Mouse (Mus musculus): ENCODE results near the gene Catip. TPM values are rescaled to one million over a fixed set of nuclear protein-coding genes. Genes with fewer than 3 reads are reported as not detected.
A peak's percentile ranks its signal among the peaks of the same experiment; 100 is the strongest.
"Not testable (repeated sequence)": the region's sequence is repeated elsewhere in the genome, so short reads cannot be mapped to it uniquely, and the experiment has no call there.

The Catip gene
- total RNA-seq (2021) = under 1 TPM; 0.18 to 0.28 TPM

GRCm38 (mm10) chr1:74361812-74362211, at the start of gene Catip:
TSS of gene Catip (plus strand) at chr1:74362108.
- intact Hi-C loops (cut with DNase I) = loop anchor here (1.0 to 2.0 kb wide), 3 partner anchors 23 to 157 kb away; no protein-coding TSS in a partner anchor
- peak; percentile 58 for DNase-seq (ENCODE audit: low spot score)

- intact Hi-C loops (cut with DNase I) = loop anchor here (1.0 to 2.0 kb wide), 3 partner anchors 50 to 140 kb away; partner anchors contain the start of gene Ctdsp1
- DNase-seq (ENCODE audit: low spot score) = no peak
Observed at GRCm38 (mm10) chr1:74313049-74313692, 48.7 kb upstream of the Catip start.

GRCm38 (mm10) chr1:74314796-74315195, 47.1 kb upstream of the Catip start:
- intact Hi-C loops (cut with DNase I) = no loop called here
- DNase-seq (ENCODE audit: low spot score) = no peak

- no peak for DNase-seq (ENCODE audit: low spot score)
- intact Hi-C loops (cut with DNase I) = loop anchor here (2.0 kb wide), 1 partner anchor 15 kb away; no protein-coding TSS in a partner anchor
Observed at GRCm38 (mm10) chr1:74316114-74316827, 45.6 kb upstream of the Catip start.

GRCm38 (mm10) chr1:74318711-74319110, 43.2 kb upstream of the Catip start:
- no peak for DNase-seq (ENCODE audit: low spot score)
- intact Hi-C loops (cut with DNase I) = no loop called here

GRCm38 (mm10) chr1:74321396-74321795, 40.5 kb upstream of the Catip start:
- intact Hi-C loops (cut with DNase I) = no loop called here
- no peak for DNase-seq (ENCODE audit: low spot score)

GRCm38 (mm10) chr1:74326916-74327315, 35.0 kb upstream of the Catip start:
- DNase-seq (ENCODE audit: low spot score); intact Hi-C loops (cut with DNase I): not testable (repeated sequence)

GRCm38 (mm10) chr1:74329899-74330431, 31.9 kb upstream of the Catip start:
- intact Hi-C loops (cut with DNase I) = loop anchor here (2.0 kb wide), 1 partner anchor 13 kb away; no protein-coding TSS in a partner anchor
- DNase-seq (ENCODE audit: low spot score) = no peak

GRCm38 (mm10) chr1:74331046-74331681, 30.7 kb upstream of the Catip start:
- intact Hi-C loops (cut with DNase I) = loop anchor here (2.0 kb wide), 1 partner anchor 14 kb away; no protein-coding TSS in a partner anchor

GRCm38 (mm10) chr1:74332241-74332763, 29.6 kb upstream of the Catip start:
- intact Hi-C loops (cut with DNase I) = loop anchor here (2.0 kb wide), 1 partner anchor 58 kb away; the partner anchor contains the start of gene Ctdsp1
- DNase-seq (ENCODE audit: low spot score) = peak; percentile 91

More at GRCm38 (mm10) chr1:74331046-74331681, 30.7 kb upstream of the Catip start:
- peak; percentile 42 for DNase-seq (ENCODE audit: low spot score)

GRCm38 (mm10) chr1:74332930-74333329, 29.0 kb upstream of the Catip start:
- intact Hi-C loops (cut with DNase I) = loop anchor here (2.0 kb wide), 1 partner anchor 58 kb away; the partner anchor contains the start of gene Ctdsp1

GRCm38 (mm10) chr1:74334607-74335006, 27.3 kb upstream of the Catip start:
- intact Hi-C loops (cut with DNase I) = no loop called here
- DNase-seq (ENCODE audit: low spot score) = no peak

More at GRCm38 (mm10) chr1:74332930-74333329, 29.0 kb upstream of the Catip start:
- DNase-seq (ENCODE audit: low spot score) = no peak

- DNase-seq (ENCODE audit: low spot score) = peak; percentile 42
- intact Hi-C loops (cut with DNase I) = no loop called here
Observed at GRCm38 (mm10) chr1:74335033-74335432, 26.9 kb upstream of the Catip start.

GRCm38 (mm10) chr1:74335436-74336170, 26.3 kb upstream of the Catip start:
- DNase-seq (ENCODE audit: low spot score) = no peak
- intact Hi-C loops (cut with DNase I) = no loop called here

GRCm38 (mm10) chr1:74337241-74337771, 24.6 kb upstream of the Catip start:
- DNase-seq (ENCODE audit: low spot score) = no peak

GRCm38 (mm10) chr1:74338013-74338412, 23.9 kb upstream of the Catip start:
- intact Hi-C loops (cut with DNase I) = no loop called here
- DNase-seq (ENCODE audit: low spot score) = no peak

More at GRCm38 (mm10) chr1:74337241-74337771, 24.6 kb upstream of the Catip start:
- intact Hi-C loops (cut with DNase I) = no loop called here

GRCm38 (mm10) chr1:74338626-74339025, 23.3 kb upstream of the Catip start:
- no peak for DNase-seq (ENCODE audit: low spot score)
- intact Hi-C loops (cut with DNase I) = no loop called here

- DNase-seq (ENCODE audit: low spot score) = no peak
- intact Hi-C loops (cut with DNase I) = loop anchor here (5.0 kb wide), 1 partner anchor 198 kb away; no protein-coding TSS in a partner anchor
Observed at GRCm38 (mm10) chr1:74339917-74340316, 22.0 kb upstream of the Catip start.

- intact Hi-C loops (cut with DNase I) = loop anchor here (5.0 kb wide), 1 partner anchor 198 kb away; no protein-coding TSS in a partner anchor
Observed at GRCm38 (mm10) chr1:74340361-74340764, 21.5 kb upstream of the Catip start.

More at GRCm38 (mm10) chr1:74340361-74340764, 21.5 kb upstream of the Catip start:
- DNase-seq (ENCODE audit: low spot score) = peak; percentile 32

Data from heart, postnatal 25 days (tissue).